28 mouse cellular contexts compared by ENCODE assay signal in genomic region chr3:102340731-102341130, GRCm38 (mm10).
DNase-seq lines count a peak whose midpoint lies in the region; ATAC-seq lines count a peak whose summit lies in the region.
"Had no signal": no experiment of that assay in that cellular context is flagged by ENCODE, and none has a peak within 500 bp of the region (broad histone marks: within the 10 kb centered on the region; RNA-seq: fewer than 3 reads in every experiment).

No protein-coding gene starts in this region.

- DNase-seq in hindbrain, embryonic 10.5 days (ENCODE audit: low spot score) = peak; percentile 14
- peak; percentile 39 for DNase-seq in lung, postnatal 10 days
- no peak for DNase-seq in lung, postnatal 25 days (ENCODE audit: low spot score)
- DNase-seq in embryonic facial prominence, embryonic 11.5 days (ENCODE audit: low spot score) = peak; percentile 56
- no peak for DNase-seq in ovary, postnatal 10 days (ENCODE audit: low spot score)
- DNase-seq in layer of hippocampus, postnatal 25 days (ENCODE audit: extremely low spot score in 1 of 2, low spot score in 1 of 2) = no peak
- DNase-seq: adrenal gland, postnatal 10 days; cerebellum, adult 18-20 months; cerebellum, postnatal 14 days; gastrocnemius, postnatal 36 days; heart, postnatal 36 days; kidney, adult 2 months; layer of hippocampus, adult 9-11 months; thymus, adult 2 months; thymus, postnatal 4 days had no signal

- H3K36me3 ChIP-seq in hindbrain, embryonic 10.5 days = no peaks in the 10 kb centered on the region
- no peaks in the 10 kb centered on the region for H3K36me3 ChIP-seq in hindbrain, embryonic 13.5 days
- no peaks in the 10 kb centered on the region for H3K36me3 ChIP-seq in embryonic facial prominence, embryonic 11.5 days (replicated peaks; ENCODE audit: control insufficient read depth, insufficient read depth, low read depth, low read length)
- H3K36me3 ChIP-seq in limb, embryonic 12.5 days = no peaks in the 10 kb centered on the region
- H3K36me3 ChIP-seq: embryonic facial prominence, embryonic 13.5 days; forebrain, embryonic 15.5 days; liver, embryonic 12.5 days; midbrain, embryonic 10.5 days; neural tube, embryonic 15.5 days had no signal

- no peak overlapping the region for H3K27ac ChIP-seq in hindbrain, embryonic 10.5 days
- H3K27ac ChIP-seq in hindbrain, embryonic 13.5 days = no peak overlapping the region
- H3K27ac ChIP-seq in embryonic facial prominence, embryonic 11.5 days (replicated peaks; ENCODE audit: low read depth, low read length) = no peak overlapping the region
- 0 out of 2 replicates have a peak overlapping the region, but pooled peaks have one; percentile 7 for H3K27ac ChIP-seq in limb, embryonic 12.5 days
- H3K27ac ChIP-seq: embryonic facial prominence, embryonic 13.5 days; forebrain, embryonic 15.5 days; kidney, postnatal 0 days; left cerebral cortex, adult 2 months; liver, embryonic 12.5 days; macrophage; midbrain, embryonic 10.5 days; neural tube, embryonic 15.5 days; stomach, postnatal 0 days had no signal

- no peaks in the 10 kb centered on the region for H3K9me3 ChIP-seq in hindbrain, embryonic 10.5 days
- no peaks in the 10 kb centered on the region for H3K9me3 ChIP-seq in hindbrain, embryonic 13.5 days
- no peaks in the 10 kb centered on the region for H3K9me3 ChIP-seq in embryonic facial prominence, embryonic 11.5 days (replicated peaks; ENCODE audit: control insufficient read depth, low read length)
- H3K9me3 ChIP-seq in limb, embryonic 12.5 days = no peaks in the 10 kb centered on the region
- H3K9me3 ChIP-seq: embryonic facial prominence, embryonic 13.5 days; forebrain, embryonic 15.5 days; liver, embryonic 12.5 days; midbrain, embryonic 10.5 days; neural tube, embryonic 15.5 days had no signal

- ATAC-seq in hindbrain, embryonic 13.5 days (ENCODE audit: low FRiP score) = no peak
- ATAC-seq in embryonic facial prominence, embryonic 11.5 days (replicated peaks; ENCODE audit: insufficient number of reproducible peaks, low FRiP score, low TSS enrichment, low read depth) = no peak
- no peak for ATAC-seq in limb, embryonic 12.5 days (ENCODE audit: insufficient number of reproducible peaks, insufficient read depth, low FRiP score, low TSS enrichment, low read depth)
- ATAC-seq: forebrain, embryonic 15.5 days; hindbrain, embryonic 16.5 days; liver, embryonic 12.5 days had no signal

- no peaks in the 10 kb centered on the region; the same call in 1 of the 2 replicates for H3K4me1 ChIP-seq in hindbrain, embryonic 10.5 days (replicated peaks)
- no peaks in the 10 kb centered on the region for H3K4me1 ChIP-seq in hindbrain, embryonic 13.5 days (replicated peaks)
- no peaks in the 10 kb centered on the region for H3K4me1 ChIP-seq in embryonic facial prominence, embryonic 11.5 days (ENCODE audit: control insufficient read depth, insufficient read depth, low read length)
- H3K4me1 ChIP-seq in limb, embryonic 12.5 days (replicated peaks) = peaks cover 23% of the 10 kb centered on the region
- H3K4me1 ChIP-seq: forebrain, embryonic 15.5 days; liver, embryonic 12.5 days; midbrain, embryonic 10.5 days; neural tube, embryonic 15.5 days had no signal

- no peak overlapping the region for H3K9ac ChIP-seq in hindbrain, embryonic 13.5 days
- no peak overlapping the region for H3K9ac ChIP-seq in embryonic facial prominence, embryonic 11.5 days (replicated peaks; ENCODE audit: low read length)
- no peak overlapping the region for H3K9ac ChIP-seq in limb, embryonic 12.5 days (replicated peaks)
- H3K9ac ChIP-seq: embryonic facial prominence, embryonic 13.5 days; forebrain, embryonic 15.5 days; liver, embryonic 12.5 days; neural tube, embryonic 15.5 days had no signal

- 51% methylated on average over 5 of the region's 5 CpGs for WGBS in hindbrain, embryonic 10.5 days
- WGBS in hindbrain, embryonic 13.5 days = 48% methylated on average over 5 of the region's 5 CpGs
- WGBS in embryonic facial prominence, embryonic 11.5 days = 20% methylated on average over 5 of the region's 5 CpGs
- 13% methylated on average over 5 of the region's 5 CpGs for WGBS in limb, embryonic 12.5 days

- peaks cover 73% of the 10 kb centered on the region for H3K27me3 ChIP-seq in hindbrain, embryonic 10.5 days (ENCODE audit: insufficient read depth, poor library complexity, severe bottlenecking)
- peaks cover 72% of the 10 kb centered on the region for H3K27me3 ChIP-seq in hindbrain, embryonic 13.5 days
- no peaks in the 10 kb centered on the region for H3K27me3 ChIP-seq in embryonic facial prominence, embryonic 11.5 days (ENCODE audit: control insufficient read depth, insufficient read depth, low read length)
- H3K27me3 ChIP-seq in limb, embryonic 12.5 days = no peaks in the 10 kb centered on the region
- H3K27me3 ChIP-seq: embryonic facial prominence, embryonic 13.5 days; forebrain, embryonic 15.5 days; liver, embryonic 12.5 days had no signal

- H3K4me3 ChIP-seq in hindbrain, embryonic 10.5 days = no peak overlapping the region
- no peak overlapping the region for H3K4me3 ChIP-seq in hindbrain, embryonic 13.5 days
- no peak overlapping the region for H3K4me3 ChIP-seq in embryonic facial prominence, embryonic 11.5 days (ENCODE audit: low read depth, low read length)
- H3K4me3 ChIP-seq in limb, embryonic 12.5 days (replicated peaks) = no peak overlapping the region
- H3K4me3 ChIP-seq: embryonic facial prominence, embryonic 13.5 days; erythroblast, embryonic 14.5 days; forebrain, embryonic 15.5 days; left cerebral cortex, adult 2 months; liver, embryonic 12.5 days; midbrain, embryonic 10.5 days; neural tube, embryonic 15.5 days had no signal

- H3K4me2 ChIP-seq in hindbrain, embryonic 13.5 days = no peak overlapping the region
- no peak overlapping the region for H3K4me2 ChIP-seq in embryonic facial prominence, embryonic 11.5 days (ENCODE audit: low read depth, low read length)
- H3K4me2 ChIP-seq in limb, embryonic 12.5 days = no peak overlapping the region
- H3K4me2 ChIP-seq: embryonic facial prominence, embryonic 13.5 days; forebrain, embryonic 15.5 days; liver, embryonic 12.5 days; neural tube, embryonic 15.5 days had no signal

Comparison
In these comparisons a context has a peak if more than half of its experiments do, and no peak if none do; other contexts are left out.
1. DNase-seq: peak in hindbrain, embryonic 10.5 days (single experiment), lung, postnatal 10 days (single experiment) and embryonic facial prominence, embryonic 11.5 days (single experiment); none in lung, postnatal 25 days (single experiment), ovary, postnatal 10 days (single experiment) and layer of hippocampus, postnatal 25 days (0 of 2).